ENCODE assay signal across 25 mouse cellular contexts in genomic region chr11:86870486-86871165, GRCm38 (mm10).
DNase-seq lines count a peak whose midpoint lies in the region; ATAC-seq and TF ChIP-seq lines count a peak whose summit lies in the region.
"Had no signal": no experiment of that assay in that cellular context is flagged by ENCODE, and none has a peak within 500 bp of the region (broad histone marks: within the 10 kb centered on the region; RNA-seq: fewer than 3 reads in every experiment).

No protein-coding gene starts in this region.

- no peak overlapping the region for H3K9ac ChIP-seq in heart, adult 2 months (ENCODE audit: low read depth, low read length)
- H3K9ac ChIP-seq in liver, embryonic 12.5 days = no peak overlapping the region
- H3K9ac ChIP-seq in liver, embryonic 11.5 days (ENCODE audit: low read depth, low read length) = no peak overlapping the region
- no peak overlapping the region for H3K9ac ChIP-seq in liver, embryonic 15.5 days
- no peak overlapping the region for H3K9ac ChIP-seq in lung, postnatal 0 days (replicated peaks; ENCODE audit: low read depth)
- H3K9ac ChIP-seq: intestine, embryonic 15.5 days; limb, embryonic 12.5 days; neural tube, embryonic 13.5 days had no signal

- no peaks in the 10 kb centered on the region for H3K9me3 ChIP-seq in heart, embryonic 10.5 days
- no peaks in the 10 kb centered on the region for H3K9me3 ChIP-seq in liver, embryonic 12.5 days (replicated peaks)
- no peaks in the 10 kb centered on the region for H3K9me3 ChIP-seq in liver, embryonic 11.5 days (ENCODE audit: control insufficient read depth, low read length)
- H3K9me3 ChIP-seq in liver, embryonic 15.5 days (replicated peaks) = no peaks in the 10 kb centered on the region
- no peaks in the 10 kb centered on the region for H3K9me3 ChIP-seq in lung, postnatal 0 days (ENCODE audit: low read length)
- H3K9me3 ChIP-seq: hindbrain, embryonic 10.5 days; intestine, embryonic 15.5 days; midbrain, embryonic 10.5 days; neural tube, embryonic 13.5 days had no signal

- 83% methylated on average over 9 of the region's 9 CpGs for WGBS in heart, embryonic 10.5 days
- WGBS in heart, adult 2 months = 82% methylated on average over 9 of the region's 9 CpGs
- 67% methylated on average over 9 of the region's 9 CpGs for WGBS in liver, embryonic 12.5 days (ENCODE audit: insufficient replicate concordance)
- WGBS in liver, embryonic 11.5 days = 75% methylated on average over 9 of the region's 9 CpGs
- 58% methylated on average over 9 of the region's 9 CpGs for WGBS in liver, embryonic 15.5 days (ENCODE audit: insufficient replicate concordance)
- 61% methylated on average over 9 of the region's 9 CpGs for WGBS in lung, postnatal 0 days

- no peak for DNase-seq in heart, embryonic 10.5 days (ENCODE audit: low spot score)
- DNase-seq in heart, adult 2 months = no peak
- DNase-seq in liver, embryonic 11.5 days (ENCODE audit: low spot score) = no peak
- DNase-seq in cerebellum, adult 18-20 months = no peak
- DNase-seq in lung, postnatal 0 days (ENCODE audit: low spot score) = no peak
- DNase-seq: adrenal gland, adult 8-10 months; cerebellum, adult 9-10 months; retina, postnatal 1 day; right cerebral cortex, postnatal 25 days; spleen, adult 18-20 months; thymus, postnatal 25 days had no signal

- no peak overlapping the region for H3K4me2 ChIP-seq in liver, embryonic 12.5 days
- no peak overlapping the region for H3K4me2 ChIP-seq in liver, embryonic 11.5 days
- no peak overlapping the region for H3K4me2 ChIP-seq in liver, embryonic 15.5 days
- H3K4me2 ChIP-seq in lung, postnatal 0 days (replicated peaks; ENCODE audit: low read depth, low read length) = no peak overlapping the region
- H3K4me2 ChIP-seq: heart, embryonic 11.5 days; intestine, embryonic 15.5 days; limb, embryonic 12.5 days; neural tube, embryonic 13.5 days had no signal

- H3K4me3 ChIP-seq in heart, embryonic 10.5 days = no peak overlapping the region
- no peak overlapping the region for H3K4me3 ChIP-seq in heart, adult 2 months
- no peak overlapping the region for H3K4me3 ChIP-seq in liver, embryonic 12.5 days
- no peak overlapping the region for H3K4me3 ChIP-seq in liver, embryonic 11.5 days (ENCODE audit: low read depth, low read length)
- H3K4me3 ChIP-seq in liver, embryonic 15.5 days (replicated peaks) = no peak overlapping the region
- H3K4me3 ChIP-seq in lung, postnatal 0 days (ENCODE audit: low read depth, low read length) = no peak overlapping the region
- H3K4me3 ChIP-seq: hindbrain, embryonic 10.5 days; intestine, embryonic 15.5 days; limb, embryonic 12.5 days; midbrain, embryonic 10.5 days; myocyte; neural tube, embryonic 13.5 days had no signal

- no peaks in the 10 kb centered on the region for H3K36me3 ChIP-seq in heart, embryonic 10.5 days
- H3K36me3 ChIP-seq in heart, adult 2 months (ENCODE audit: control insufficient read depth, insufficient read depth, low read length) = no peaks in the 10 kb centered on the region
- no peaks in the 10 kb centered on the region for H3K36me3 ChIP-seq in liver, embryonic 12.5 days
- no peaks in the 10 kb centered on the region for H3K36me3 ChIP-seq in liver, embryonic 11.5 days (ENCODE audit: control insufficient read depth, insufficient read depth, low read length)
- no peaks in the 10 kb centered on the region for H3K36me3 ChIP-seq in liver, embryonic 15.5 days (replicated peaks)
- no peaks in the 10 kb centered on the region for H3K36me3 ChIP-seq in lung, postnatal 0 days (ENCODE audit: insufficient read depth, low read length)
- H3K36me3 ChIP-seq: hindbrain, embryonic 10.5 days; intestine, embryonic 15.5 days; limb, embryonic 12.5 days; midbrain, embryonic 10.5 days; neural tube, embryonic 13.5 days had no signal

- peaks cover 39% of the 10 kb centered on the region for H3K4me1 ChIP-seq in heart, embryonic 10.5 days
- H3K4me1 ChIP-seq in heart, adult 2 months (ENCODE audit: control insufficient read depth, insufficient read depth, low read length) = no peaks in the 10 kb centered on the region
- peaks cover 25% of the 10 kb centered on the region for H3K4me1 ChIP-seq in liver, embryonic 12.5 days
- H3K4me1 ChIP-seq in liver, embryonic 11.5 days (replicated peaks; ENCODE audit: control insufficient read depth, insufficient read depth, low read length) = peaks cover 13% of the 10 kb centered on the region
- peaks cover 17% of the 10 kb centered on the region for H3K4me1 ChIP-seq in liver, embryonic 15.5 days (replicated peaks)
- H3K4me1 ChIP-seq in lung, postnatal 0 days (ENCODE audit: insufficient read depth, low read depth, low read length) = peaks cover 3% of the 10 kb centered on the region; the same call in 1 of the 2 replicates

- no peak for TF ChIP-seq POLR2A in heart, adult 2 months (IDR thresholded peaks at IDR 0.05; ENCODE audit: insufficient read depth, low read depth, low read length)

- 0 out of 2 replicates have a peak overlapping the region, but pooled peaks have one; percentile 7 for H3K27ac ChIP-seq in heart, embryonic 10.5 days
- H3K27ac ChIP-seq in heart, adult 2 months = no peak overlapping the region
- peak overlapping the region; percentile 16; the same call in 1 of the 2 replicates for H3K27ac ChIP-seq in liver, embryonic 12.5 days
- H3K27ac ChIP-seq in liver, embryonic 11.5 days (ENCODE audit: low read depth, low read length) = no peak overlapping the region
- H3K27ac ChIP-seq in liver, embryonic 15.5 days (replicated peaks) = peak overlapping the region; percentile 56
- H3K27ac ChIP-seq in lung, postnatal 0 days (ENCODE audit: low read length) = no peak overlapping the region
- H3K27ac ChIP-seq: hindbrain, embryonic 10.5 days; intestine, embryonic 15.5 days; limb, embryonic 12.5 days; macrophage; midbrain, embryonic 10.5 days; neural tube, embryonic 13.5 days had no signal

- no peak for ATAC-seq in liver, embryonic 12.5 days
- no peak for ATAC-seq in liver, embryonic 11.5 days (replicated peaks; ENCODE audit: low FRiP score)
- 0 out of 2 replicates have a peak, but pooled peaks have one; percentile 18 for ATAC-seq in liver, embryonic 15.5 days (ENCODE audit: insufficient read depth)
- no peak for ATAC-seq in lung, postnatal 0 days
- ATAC-seq: activated CD4-positive, CD25-positive, alpha-beta regulatory T cell, adult 4 months; forebrain, embryonic 14.5 days; hindbrain, embryonic 16.5 days; intestine, embryonic 15.5 days; midbrain, embryonic 16.5 days had no signal

- H3K27me3 ChIP-seq in heart, embryonic 10.5 days (ENCODE audit: insufficient read depth, poor library complexity, severe bottlenecking) = no peaks in the 10 kb centered on the region
- H3K27me3 ChIP-seq in heart, adult 2 months (ENCODE audit: control insufficient read depth, insufficient read depth, low read length) = no peaks in the 10 kb centered on the region
- no peaks in the 10 kb centered on the region for H3K27me3 ChIP-seq in liver, embryonic 12.5 days (replicated peaks)
- H3K27me3 ChIP-seq in liver, embryonic 11.5 days (replicated peaks; ENCODE audit: control insufficient read depth, insufficient read depth, low read length) = no peaks in the 10 kb centered on the region
- H3K27me3 ChIP-seq in liver, embryonic 15.5 days = no peaks in the 10 kb centered on the region
- H3K27me3 ChIP-seq in lung, postnatal 0 days (replicated peaks; ENCODE audit: insufficient read depth, low read length) = no peaks in the 10 kb centered on the region
- H3K27me3 ChIP-seq: intestine, embryonic 15.5 days; limb, embryonic 12.5 days; neural tube, embryonic 13.5 days had no signal

- H3K79me2 ChIP-seq in heart, adult 2 months (replicated peaks; ENCODE audit: control insufficient read depth, insufficient read depth, low read length) = no peaks in the 10 kb centered on the region

- intact Hi-C loops in heart, adult 2 months (cut with DNase I) = no loop called here

- no peak for TF ChIP-seq EP300 in heart, adult 2 months (IDR thresholded peaks at IDR 0.05; ENCODE audit: insufficient read depth, low read depth, low read length)
- TF ChIP-seq EP300 in lung, postnatal 0 days (IDR thresholded peaks at IDR 0.05) = no peak

- TF ChIP-seq CTCF in heart, adult 2 months (IDR thresholded peaks at IDR 0.05) = no peak
- no peak for TF ChIP-seq CTCF in lung, postnatal 0 days (IDR thresholded peaks at IDR 0.05)

Comparison
In these comparisons a context has a peak if more than half of its experiments do, and no peak if none do; other contexts are left out.
1. H3K27ac ChIP-seq: peak in heart, embryonic 10.5 days (single experiment), liver, embryonic 12.5 days (single experiment) and liver, embryonic 15.5 days (single experiment); none in heart, adult 2 months (single experiment), liver, embryonic 11.5 days (single experiment) and lung, postnatal 0 days (single experiment).